Mouse (Mus musculus) megakaryocyte, embryonic 14.5 days (primary cell): ENCODE measurements around the gene Rsl1d1. TPM values are rescaled to one million over a fixed set of nuclear protein-coding genes. Genes with fewer than 3 reads are reported as not detected.

Experiments used
- H3K27me3 ChIP-seq: replicated peaks from 2 replicates; pipeline ENCODE3; 2012; ENCODE audit warnings: inconsistent platforms
- H3K36me3 ChIP-seq: replicated peaks from 2 replicates; pipeline ENCODE3; 2012; ENCODE audit warnings: low read length, inconsistent platforms, mixed read lengths
- H3K4me1 ChIP-seq: 2 replicates; pipeline ENCODE4 v1.6.1; 2012; ENCODE audit warnings: inconsistent platforms
- H3K4me3 ChIP-seq: replicated peaks from 2 replicates; pipeline ENCODE3; 2012; ENCODE audit warnings: moderate library complexity, mild to moderate bottlenecking, inconsistent platforms
- H3K9me3 ChIP-seq: 2 replicates; pipeline ENCODE4 v1.6.1; 2012; ENCODE audit warnings: inconsistent platforms
- FLI1 ChIP-seq: IDR thresholded peaks from 2 replicates; pipeline ENCODE4 v1.6.1; 2012; ENCODE audit warnings: low read length, inconsistent platforms, mixed read lengths
- GATA1 ChIP-seq: IDR thresholded peaks from 3 replicates; pipeline ENCODE4 v1.6.1; 2012; ENCODE audit warnings: mixed read lengths, low read length, inconsistent platforms, borderline replicate concordance
- polyA plus RNA-seq: library from polyadenylated mRNA; stranded (reverse); fragments of >175 nt; gene quantifications from 2 replicates; pipeline ENCODE4 v1.2.3, GENCODE M21; 2012; ENCODE audit warnings: low replicate concordance; ENCODE audit not compliant: insufficient read depth

The Rsl1d1 gene
- 7.8 and 15.5 TPM in 2 replicates for polyA plus RNA-seq

DNA sequence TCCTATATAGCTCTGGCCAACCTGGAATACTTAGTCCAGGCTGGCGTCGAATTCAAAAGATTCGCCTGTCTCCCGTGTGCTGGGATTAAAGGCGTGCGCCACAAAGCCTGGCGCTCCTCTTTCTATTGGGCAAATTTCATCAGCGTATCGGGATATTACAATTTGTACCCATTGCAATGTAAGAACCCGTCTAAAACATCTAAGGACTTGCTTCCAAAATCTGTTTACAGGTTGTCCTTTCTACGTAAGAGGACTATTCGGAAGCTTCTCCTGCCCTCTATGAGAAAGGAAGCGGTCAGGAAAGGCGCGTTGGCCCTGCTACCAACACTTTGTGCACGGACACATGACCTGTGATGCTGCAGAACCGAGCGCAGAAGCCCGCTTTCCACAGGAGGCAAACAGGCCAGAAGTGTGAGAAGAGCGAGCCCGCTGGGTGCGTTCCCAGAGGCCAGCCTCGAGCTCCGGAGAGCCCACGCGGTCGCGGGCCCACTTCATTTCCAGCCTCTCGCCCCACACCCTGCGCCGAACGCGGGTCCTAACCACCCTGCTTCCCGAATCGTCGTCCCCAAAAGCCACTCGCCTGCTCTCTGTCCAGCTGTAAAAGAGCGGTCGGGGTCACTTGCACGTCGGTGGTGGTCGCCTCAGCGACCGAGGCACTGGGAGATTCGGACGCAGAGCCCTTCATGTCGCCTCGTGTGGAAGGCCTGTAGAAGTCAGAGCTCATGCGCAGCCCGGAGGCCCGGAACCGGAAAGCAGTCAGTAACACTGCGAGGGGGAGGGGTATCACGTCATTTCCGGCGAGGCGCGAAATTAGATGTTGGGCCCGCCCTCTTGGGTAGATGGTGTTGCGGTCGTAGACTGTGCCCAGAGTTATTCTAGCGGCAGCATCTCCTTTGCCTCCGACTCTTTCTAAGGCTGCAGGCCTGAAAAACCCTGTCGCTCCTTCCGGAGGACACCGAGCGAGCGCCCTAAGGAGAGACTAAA lies at the start of gene Rsl1d1:
TSS of gene Rsl1d1 (minus strand) at position 761 of the 984 bp plus-strand sequence.
- peak within 1 kb of the TSS; percentile 97 for H3K4me3 ChIP-seq
- TF ChIP-seq GATA1 (no peak), FLI1 (peak; percentile 98)
- peaks cover 34% of the 10 kb centered on the region for H3K4me1 ChIP-seq
- peaks cover 48% of the 10 kb centered on the region for H3K36me3 ChIP-seq
- no peaks in the 10 kb centered on the region for H3K27me3 ChIP-seq
- H3K9me3 ChIP-seq = no peaks in the 10 kb centered on the region

DNA sequence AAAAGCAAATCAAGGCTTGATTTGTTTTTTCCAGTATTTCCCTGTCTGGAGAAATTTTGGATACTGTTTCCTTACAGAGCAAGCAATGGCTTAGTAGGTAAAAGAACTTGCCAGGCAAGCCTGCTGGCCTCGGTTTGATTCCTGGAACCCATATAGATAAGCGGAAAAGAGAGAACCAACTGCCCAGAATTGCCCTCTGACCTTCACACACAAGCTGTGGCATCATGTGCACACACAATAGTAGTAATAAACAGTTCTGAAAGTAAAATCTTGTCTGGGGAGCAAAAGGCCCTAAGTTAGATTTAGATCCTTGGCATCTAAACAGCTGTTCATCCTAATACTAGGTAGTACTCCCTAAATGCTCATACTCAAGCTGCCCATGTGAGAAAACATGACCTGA lies 44.7 kb upstream of the Rsl1d1 start:
- no peaks in the 10 kb centered on the region for H3K27me3 ChIP-seq
- no peak overlapping the region for H3K4me3 ChIP-seq
- H3K36me3 ChIP-seq = peaks cover 25% of the 10 kb centered on the region
- H3K9me3 ChIP-seq = no peaks in the 10 kb centered on the region
- peaks cover 59% of the 10 kb centered on the region for H3K4me1 ChIP-seq
- TF ChIP-seq FLI1 = no peak
- TF ChIP-seq GATA1 = no peak

DNA sequence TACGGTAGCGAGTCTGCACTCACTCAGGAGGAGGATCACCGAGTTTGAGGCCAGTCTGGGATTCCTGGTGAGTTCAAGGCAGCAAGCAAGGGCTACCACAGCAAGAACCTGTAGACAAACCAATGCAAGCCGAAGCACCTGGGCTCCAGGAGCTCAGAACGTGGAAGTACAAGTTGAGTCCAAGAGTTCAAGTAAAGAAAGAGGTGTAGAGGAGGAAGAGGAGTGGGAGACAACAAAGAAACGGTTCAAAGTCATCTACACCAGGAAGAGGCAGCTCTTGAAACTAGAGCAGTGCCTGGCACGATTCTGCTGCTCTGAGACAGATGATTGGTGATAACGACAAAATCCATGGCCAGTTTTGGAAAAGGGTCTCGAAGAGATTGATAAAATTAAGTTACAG lies 42.6 kb upstream of the Rsl1d1 start:
- H3K36me3 ChIP-seq = peaks cover 28% of the 10 kb centered on the region
- H3K4me3 ChIP-seq = no peak overlapping the region
- H3K9me3 ChIP-seq = no peaks in the 10 kb centered on the region
- TF ChIP-seq FLI1 = no peak
- TF ChIP-seq GATA1 = no peak
- H3K4me1 ChIP-seq = peaks cover 50% of the 10 kb centered on the region
- no peaks in the 10 kb centered on the region for H3K27me3 ChIP-seq

DNA sequence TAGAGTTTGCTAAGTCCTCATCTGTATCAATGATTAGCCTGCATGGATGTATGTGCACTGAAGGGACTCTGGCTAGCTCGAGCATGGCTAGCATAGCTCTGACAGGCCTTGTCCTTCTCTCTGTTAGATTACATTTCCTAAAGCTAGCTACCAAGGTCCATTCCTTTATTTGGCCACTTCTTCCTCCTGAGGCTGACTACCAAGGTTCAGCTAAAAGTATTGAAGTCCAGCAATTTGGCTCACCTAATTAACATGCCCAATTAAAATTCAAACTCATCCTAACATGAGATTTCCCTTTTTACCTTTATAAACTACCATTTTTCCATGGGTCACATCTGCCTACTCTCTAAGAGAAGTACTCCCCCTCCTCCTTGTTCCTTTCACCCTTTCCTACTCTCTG lies 39.3 kb upstream of the Rsl1d1 start:
- H3K9me3 ChIP-seq = no peaks in the 10 kb centered on the region
- no peak overlapping the region for H3K4me3 ChIP-seq
- no peak for TF ChIP-seq FLI1
- no peak for TF ChIP-seq GATA1
- peaks cover 40% of the 10 kb centered on the region for H3K36me3 ChIP-seq
- no peaks in the 10 kb centered on the region for H3K27me3 ChIP-seq
- H3K4me1 ChIP-seq = peaks cover 26% of the 10 kb centered on the region

DNA sequence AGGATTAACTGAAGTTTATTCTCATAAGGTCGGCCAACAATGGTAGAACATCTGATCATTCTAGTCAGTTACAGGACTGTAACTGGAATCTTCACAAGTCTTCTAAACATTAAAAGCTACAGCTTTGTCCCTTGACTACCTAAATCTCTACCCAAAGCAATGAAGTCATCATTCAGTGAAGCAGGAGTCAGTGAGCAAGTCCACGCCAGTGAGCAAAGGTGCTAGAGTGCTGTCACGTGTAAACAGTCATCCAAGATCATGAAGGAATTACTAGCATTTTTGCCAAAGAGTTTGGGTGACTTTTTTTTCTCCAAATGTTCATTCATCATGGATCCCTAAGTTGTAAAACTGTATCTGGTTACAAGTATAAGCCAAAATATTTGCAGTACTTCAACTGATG lies 14.7 kb upstream of the Rsl1d1 start:
- Histone ChIP-seq H3K4me1 (0 out of 2 replicates have a peak, but pooled peaks cover 3% of the 10 kb centered on the region), H3K4me3 (no peak overlapping the region), H3K27me3 (no peaks in the 10 kb centered on the region), H3K9me3 (no peaks in the 10 kb centered on the region), H3K36me3 (peaks cover 96% of the 10 kb centered on the region)
- TF ChIP-seq GATA1 (no peak), FLI1 (no peak)

DNA sequence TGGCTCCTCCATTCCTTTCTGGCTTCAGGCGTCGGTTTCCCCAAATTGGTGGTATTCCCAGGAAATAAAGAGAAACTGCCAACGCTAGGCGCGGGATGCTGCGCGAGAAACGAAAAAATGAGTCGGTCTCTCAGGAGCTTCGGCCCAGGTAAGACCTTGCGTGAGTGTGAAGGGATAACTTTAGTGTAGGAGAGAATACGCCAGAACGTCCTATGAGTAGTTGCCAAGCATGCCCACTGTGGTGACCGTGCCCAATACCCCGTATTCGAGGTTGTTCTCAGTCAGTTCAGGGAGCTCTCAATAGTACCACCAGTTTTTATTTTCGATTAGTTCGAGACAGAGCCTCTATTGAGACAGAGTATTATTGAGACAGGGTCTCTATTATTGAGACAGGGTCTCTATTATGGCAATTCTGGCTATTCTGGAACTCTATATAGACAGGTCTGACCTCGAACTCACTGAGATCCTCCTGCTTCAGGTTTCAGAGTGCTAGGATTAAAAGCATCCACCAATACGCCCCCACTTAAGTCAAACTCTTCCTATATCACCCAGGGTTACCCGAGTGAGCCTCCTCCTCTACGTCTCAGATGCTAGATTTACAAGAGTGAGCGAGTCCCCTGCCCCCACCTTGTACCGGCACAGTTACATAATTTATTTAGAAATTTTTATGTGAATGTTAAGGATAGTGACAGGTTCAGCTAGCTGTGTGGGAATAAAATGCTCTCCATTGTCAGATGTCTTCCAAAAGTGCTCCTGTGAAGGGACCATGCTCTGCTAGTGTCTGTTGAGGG lies 664 bp upstream of the Rsl1d1 start:
- no peak for TF ChIP-seq FLI1
- no peak for TF ChIP-seq GATA1
- no peaks in the 10 kb centered on the region for H3K9me3 ChIP-seq
- peaks cover 47% of the 10 kb centered on the region for H3K36me3 ChIP-seq
- H3K4me3 ChIP-seq = peak overlapping the region; percentile 97
- peaks cover 30% of the 10 kb centered on the region for H3K4me1 ChIP-seq
- no peaks in the 10 kb centered on the region for H3K27me3 ChIP-seq

DNA sequence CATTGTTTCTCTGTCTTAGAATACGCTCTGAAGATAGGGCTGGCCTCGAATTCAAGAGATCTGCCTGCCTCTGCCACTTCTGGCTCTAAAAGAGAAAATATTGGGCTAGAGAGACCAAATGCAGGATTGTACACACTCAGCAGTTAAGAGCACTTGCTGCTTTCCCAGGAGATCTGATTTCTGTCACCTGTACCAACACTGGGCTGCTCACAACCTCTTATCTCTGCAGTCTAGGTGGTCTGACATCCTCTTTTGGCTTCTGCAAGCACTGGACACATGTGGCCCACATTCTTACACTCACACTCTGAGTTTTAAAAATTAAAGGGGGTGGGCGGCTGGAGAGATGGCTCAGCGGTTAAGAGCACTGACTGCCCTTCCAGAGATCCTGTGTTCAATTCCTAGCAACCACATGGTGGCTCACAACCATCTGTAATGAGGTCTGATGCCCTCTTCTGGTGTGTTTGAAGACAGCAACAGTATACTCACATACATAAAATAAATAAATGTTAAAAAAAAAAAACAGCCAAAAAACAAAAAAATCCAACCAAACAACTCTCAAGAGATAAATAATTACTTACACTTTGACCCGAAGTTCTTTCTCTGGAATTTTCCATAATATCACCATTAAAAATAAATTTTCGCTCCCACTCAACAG lies 1.3 kb downstream of the Rsl1d1 start:
- Histone ChIP-seq H3K36me3 (peaks cover 51% of the 10 kb centered on the region), H3K4me3 (peak overlapping the region; percentile 97), H3K4me1 (peaks cover 34% of the 10 kb centered on the region), H3K27me3 (no peaks in the 10 kb centered on the region), H3K9me3 (no peaks in the 10 kb centered on the region)
- TF ChIP-seq FLI1 = no peak
- no peak for TF ChIP-seq GATA1

DNA sequence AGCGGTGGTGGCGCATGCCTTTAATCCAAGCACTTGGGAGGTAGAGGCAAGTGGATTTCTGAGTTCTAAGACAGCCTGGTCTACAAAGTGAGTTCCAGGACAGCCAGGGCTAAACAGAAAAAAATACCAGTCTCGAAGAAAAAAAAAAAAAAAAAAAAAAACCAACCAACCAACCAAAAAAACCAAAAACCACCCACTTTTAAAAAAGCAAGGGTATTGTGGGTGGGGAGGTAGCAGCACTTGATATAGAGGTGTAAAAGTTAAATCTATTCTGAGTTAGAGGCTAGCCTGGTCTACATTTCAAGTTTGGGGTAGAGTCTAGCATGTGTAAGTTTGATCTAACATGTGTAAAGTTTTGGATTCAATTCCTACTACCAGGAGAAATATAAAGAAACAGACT lies 2.9 kb downstream of the Rsl1d1 start:
- H3K36me3 ChIP-seq = peaks cover 63% of the 10 kb centered on the region
- H3K4me1 ChIP-seq = peaks cover 34% of the 10 kb centered on the region

DNA sequence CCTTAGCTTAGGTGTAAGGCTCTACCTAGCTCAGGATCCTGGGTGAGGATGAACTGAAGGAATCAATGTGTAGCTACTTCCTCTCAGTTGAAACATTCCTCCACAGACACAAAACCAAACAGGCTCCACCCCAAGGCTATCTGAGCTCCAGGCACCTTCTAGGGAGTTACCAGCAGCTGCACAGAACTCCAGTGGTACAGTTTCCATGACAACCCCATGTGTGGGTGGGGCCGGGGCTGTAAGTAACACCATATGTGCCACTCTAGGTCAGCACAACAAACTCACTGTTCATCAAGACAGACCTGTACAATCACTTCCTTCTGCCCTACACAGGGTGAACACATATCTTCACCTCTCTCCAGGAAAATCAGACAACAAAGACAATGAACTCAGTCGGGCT lies 4.7 kb downstream of the Rsl1d1 start:
- Histone ChIP-seq H3K4me1 (peaks cover 16% of the 10 kb centered on the region), H3K9me3 (no peaks in the 10 kb centered on the region), H3K4me3 (no peak overlapping the region), H3K27me3 (no peaks in the 10 kb centered on the region), H3K36me3 (peaks cover 80% of the 10 kb centered on the region)
- TF ChIP-seq GATA1 (no peak), FLI1 (no peak)

More for the DNA sequence above, 2.9 kb downstream of the Rsl1d1 start:
- TF ChIP-seq GATA1 (no peak), FLI1 (no peak)
- H3K4me3 ChIP-seq = no peak overlapping the region
- H3K9me3 ChIP-seq = no peaks in the 10 kb centered on the region
- no peaks in the 10 kb centered on the region for H3K27me3 ChIP-seq
